Mouse (Mus musculus) hindbrain, embryonic 16.5 days (tissue): ENCODE measurements at regions not wholly inside any gene's neighbourhood (a gene's known extent, or its start where the extent isn't known, plus 50 kb on each side); places are given as distances from the start of the nearest gene placed in this dataset.

ENCODE experiments used
- ATAC-seq: fragments of 200-750 bp; cut with Nextera tagmentation; 2 replicates; pipeline ENCODE4 v1.8.0; 2017; ENCODE audit warnings: moderate TSS enrichment, moderate library complexity
- H3K27ac ChIP-seq: fragments of 300-500 bp; sonication (generic); 2 replicates; pipeline ENCODE4 v1.5.1; 2014; ENCODE audit warnings: low read depth, mild to moderate bottlenecking, control low read depth, low read length, moderate library complexity
- H3K27me3 ChIP-seq: fragments of 300-500 bp; sonication (generic); replicated peaks from 2 replicates; pipeline ENCODE4 v1.6.1; 2014; ENCODE audit warnings: low read length; ENCODE audit not compliant: control insufficient read depth, insufficient read depth
- H3K36me3 ChIP-seq: fragments of 300-500 bp; sonication (generic); 2 replicates; pipeline ENCODE4 v1.6.1; 2014; ENCODE audit warnings: mild to moderate bottlenecking, low read length, moderate library complexity, mixed read lengths; ENCODE audit not compliant: control insufficient read depth, insufficient read depth
- H3K4me1 ChIP-seq: fragments of 300-500 bp; sonication (generic); 2 replicates; pipeline ENCODE4 v1.6.1; 2014; ENCODE audit warnings: low read depth, low read length; ENCODE audit not compliant: control insufficient read depth, insufficient read depth
- H3K4me2 ChIP-seq: fragments of 300-500 bp; sonication (generic); 2 replicates; pipeline ENCODE4 v1.6.1; 2014; ENCODE audit warnings: mild to moderate bottlenecking, low read length, control low read depth, moderate library complexity
- H3K4me3 ChIP-seq: fragments of 300-500 bp; sonication (generic); 2 replicates; pipeline ENCODE4 v1.5.1; 2014; ENCODE audit warnings: mild to moderate bottlenecking, low read length, control low read depth, moderate library complexity
- H3K9ac ChIP-seq: fragments of 300-500 bp; sonication (generic); 2 replicates; pipeline ENCODE4 v1.6.1; 2014; ENCODE audit warnings: low read depth, mild to moderate bottlenecking, control low read depth, low read length, moderate library complexity
- H3K9me3 ChIP-seq: fragments of 300-500 bp; sonication (generic); 2 replicates; pipeline ENCODE4 v1.6.1; 2014; ENCODE audit warnings: mild to moderate bottlenecking, low read length, moderate library complexity; ENCODE audit not compliant: control insufficient read depth
- WGBS: fragments of 180-500 bp; shearing (Covaris S2); extraction: QIAGEN DNeasy Blood & Tissue Kit; methylation state at CpG from one replicate; pipeline ENCODE4 v1.1.7; 2014; 5-methylcytosine and 5-hydroxymethylcytosine counted together

DNA sequence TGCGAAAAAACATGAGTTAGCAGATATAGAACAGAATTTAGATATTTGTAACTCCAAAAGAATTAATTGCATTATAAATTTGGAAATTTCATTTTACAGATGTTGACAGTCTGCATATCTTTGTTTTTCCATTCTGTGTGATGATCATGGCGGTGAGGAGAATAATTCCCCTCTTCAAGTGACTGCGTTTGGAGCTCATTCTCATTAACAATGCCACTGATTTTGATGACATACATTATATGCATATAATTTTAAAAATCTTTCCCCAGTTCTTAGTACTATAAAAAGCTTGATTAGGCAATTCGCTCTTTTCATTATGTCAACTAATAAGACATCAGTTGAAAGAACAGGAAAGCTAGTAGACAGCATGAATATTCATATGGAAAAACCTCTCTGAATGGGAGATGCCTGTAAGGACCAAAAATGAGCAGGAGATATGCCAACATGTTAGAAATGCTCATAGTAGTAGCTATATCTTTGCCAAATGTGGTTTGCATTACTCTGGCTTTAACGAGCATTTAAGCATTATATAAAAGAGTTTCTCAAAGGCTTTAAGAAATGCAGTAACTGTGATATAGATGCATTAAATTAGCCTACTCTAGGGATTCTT lies 849.2 kb upstream of the Cldn34c4 start:
- WGBS = 76% methylated on average over 5 of the region's 5 CpGs
- H3K27ac ChIP-seq = no peak overlapping the region
- H3K4me3 ChIP-seq = no peak overlapping the region
- H3K4me2 ChIP-seq = no peak overlapping the region
- no peak for ATAC-seq
- no peaks in the 10 kb centered on the region for H3K36me3 ChIP-seq
- no peak overlapping the region for H3K9ac ChIP-seq
- H3K9me3 ChIP-seq = no peaks in the 10 kb centered on the region
- H3K4me1 ChIP-seq = no peaks in the 10 kb centered on the region
- H3K27me3 ChIP-seq = no peaks in the 10 kb centered on the region

DNA sequence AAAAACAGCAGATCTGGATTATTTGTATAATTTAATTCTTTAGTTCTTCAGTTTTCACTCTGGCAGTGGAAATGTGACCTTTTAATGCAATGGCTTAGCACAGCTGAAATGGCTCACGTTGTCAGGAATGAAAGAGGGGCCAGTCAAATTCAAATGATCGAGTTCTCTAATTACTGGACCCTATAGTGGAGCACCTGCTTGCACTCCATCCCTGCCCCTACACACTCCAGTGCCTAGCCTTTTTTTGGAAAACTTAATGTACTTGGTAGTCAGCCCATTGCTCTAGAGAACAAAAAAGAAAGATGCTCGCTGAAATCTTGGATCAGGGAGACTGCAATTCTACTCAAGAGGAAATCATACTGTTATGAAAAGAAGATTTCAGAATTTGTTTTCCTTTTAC lies 841.0 kb upstream of the Cldn34c4 start:
- Histone ChIP-seq H3K27ac (no peak overlapping the region), H3K27me3 (no peaks in the 10 kb centered on the region), H3K36me3 (no peaks in the 10 kb centered on the region), H3K4me1 (no peaks in the 10 kb centered on the region), H3K9me3 (no peaks in the 10 kb centered on the region), H3K4me3 (no peak overlapping the region), H3K4me2 (no peak overlapping the region), H3K9ac (no peak overlapping the region)
- no peak for ATAC-seq
- 24% methylated on average over 3 of the region's 3 CpGs for WGBS

DNA sequence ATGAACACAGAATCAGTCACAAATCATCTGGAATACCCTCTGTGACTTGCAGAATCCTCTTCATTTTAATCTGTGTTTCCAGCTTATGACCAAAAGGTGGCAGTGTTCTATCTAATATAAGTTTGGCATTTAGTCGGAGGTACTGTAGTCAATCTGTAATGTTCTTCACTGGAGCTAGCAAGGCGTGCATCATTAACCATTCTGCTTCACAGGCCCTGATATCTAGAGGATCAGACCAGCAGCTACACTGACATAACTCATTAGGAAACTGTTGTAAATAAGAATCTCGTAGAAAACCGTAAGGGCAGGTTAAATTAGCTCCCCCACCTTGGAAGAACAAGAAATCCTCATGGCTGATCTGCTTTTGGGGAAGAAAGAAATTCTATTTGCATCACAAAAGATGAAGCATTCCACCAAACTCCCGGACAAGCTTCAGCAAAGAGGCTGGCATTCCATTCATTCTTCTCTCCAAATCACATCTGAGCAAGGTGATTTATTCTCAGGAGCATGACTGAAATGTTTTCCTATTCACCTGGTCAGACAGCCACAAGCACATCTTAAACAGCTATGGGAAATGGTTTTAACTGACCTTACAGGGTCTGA lies 840.0 kb upstream of the Cldn34c4 start:
- Histone ChIP-seq H3K4me2 (no peak overlapping the region), H3K27ac (0 out of 2 replicates have a peak overlapping the region, but pooled peaks have one; percentile 17), H3K9ac (no peak overlapping the region), H3K9me3 (no peaks in the 10 kb centered on the region), H3K4me1 (no peaks in the 10 kb centered on the region), H3K4me3 (no peak overlapping the region), H3K36me3 (no peaks in the 10 kb centered on the region), H3K27me3 (no peaks in the 10 kb centered on the region)
- peak; percentile 86 for ATAC-seq
- 11% methylated on average over 5 of the region's 5 CpGs for WGBS
